Mouse (Mus musculus): Measurements from ENCODE around the gene Polg. TPM values are rescaled to one million over a fixed set of nuclear protein-coding genes. Genes with fewer than 3 reads are reported as not detected.

Gene Polg
- 109 TPM for polyA plus RNA-seq (2017; shearing (Covaris generic))

GRCm38 (mm10) chr7:79466053-79466901, at the start of gene Polg:
Gene Polg (minus strand): TSS chr7:79466362.

Other genes with a start within 250 kb of the Polg start
- 19.5 TPM for gene Abhd2, start 193.2 kb downstream of the Polg start, polyA plus RNA-seq (2017; shearing (Covaris generic))
- not detected for gene Rlbp1, start 79.3 kb downstream of the Polg start, polyA plus RNA-seq (2017; shearing (Covaris generic))
- gene Fanci, start 74.4 kb downstream of the Polg start, polyA plus RNA-seq (2017; shearing (Covaris generic)): 2.8 TPM
- not detected for gene Rhcg, start 151.3 kb upstream of the Polg start, polyA plus RNA-seq (2017; shearing (Covaris generic))
- 0.92 TPM for gene Ticrr, start 193.8 kb upstream of the Polg start, polyA plus RNA-seq (2017; shearing (Covaris generic))
- gene Kif7, start 249.4 kb upstream of the Polg start, polyA plus RNA-seq (2017; shearing (Covaris generic)): 0.79 TPM